Mouse (Mus musculus) B cell, adult 62 days (primary cell): Measurements from ENCODE around the gene Adamtsl5. TPM values are rescaled to one million over a fixed set of nuclear protein-coding genes. Genes with fewer than 3 reads are reported as not detected.

ENCODE experiments used
- total RNA-seq: library from RNA; stranded (reverse); gene quantifications from 4 replicates; pipeline ENCODE4 v1.2.4, GENCODE M21; 2023

The Adamtsl5 gene
- not detected in 4 replicates for total RNA-seq

DNA sequence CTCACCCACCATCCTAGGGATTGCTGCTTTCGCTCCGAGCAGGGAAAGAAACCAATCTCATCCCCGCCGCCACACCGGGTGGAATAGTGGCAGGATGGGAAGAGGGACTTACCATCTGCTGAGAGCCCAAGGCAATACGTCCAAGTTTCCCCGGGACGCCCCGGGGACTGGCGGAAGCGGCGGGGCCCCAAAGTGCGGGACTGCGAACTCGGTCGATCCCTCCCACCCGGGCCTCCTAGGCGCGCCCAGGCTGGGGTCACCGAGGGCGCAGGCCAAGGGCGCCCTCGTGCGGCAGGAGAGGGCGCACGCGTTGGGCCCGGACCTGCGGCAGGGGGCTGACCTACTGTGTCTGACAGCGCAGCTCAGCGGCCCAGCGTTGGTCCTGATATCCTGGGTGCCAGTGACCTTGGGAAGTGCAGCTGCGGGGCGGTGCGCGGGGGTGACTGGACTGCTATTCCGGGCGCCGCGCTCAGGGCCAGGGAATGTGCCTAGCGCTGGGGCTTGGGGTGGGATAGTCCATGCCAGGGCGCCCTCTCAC, at the start of gene Adamtsl5:
Adamtsl5 (minus strand) TSS at position 169 of the 538 bp plus-strand sequence.

GRCm38 (mm10) chr10:80387522-80387959, 39.3 kb upstream of the Adamtsl5 start, which contains the start of gene Mex3d:
Mex3d (minus strand) TSS chr10:80387659.

DNA sequence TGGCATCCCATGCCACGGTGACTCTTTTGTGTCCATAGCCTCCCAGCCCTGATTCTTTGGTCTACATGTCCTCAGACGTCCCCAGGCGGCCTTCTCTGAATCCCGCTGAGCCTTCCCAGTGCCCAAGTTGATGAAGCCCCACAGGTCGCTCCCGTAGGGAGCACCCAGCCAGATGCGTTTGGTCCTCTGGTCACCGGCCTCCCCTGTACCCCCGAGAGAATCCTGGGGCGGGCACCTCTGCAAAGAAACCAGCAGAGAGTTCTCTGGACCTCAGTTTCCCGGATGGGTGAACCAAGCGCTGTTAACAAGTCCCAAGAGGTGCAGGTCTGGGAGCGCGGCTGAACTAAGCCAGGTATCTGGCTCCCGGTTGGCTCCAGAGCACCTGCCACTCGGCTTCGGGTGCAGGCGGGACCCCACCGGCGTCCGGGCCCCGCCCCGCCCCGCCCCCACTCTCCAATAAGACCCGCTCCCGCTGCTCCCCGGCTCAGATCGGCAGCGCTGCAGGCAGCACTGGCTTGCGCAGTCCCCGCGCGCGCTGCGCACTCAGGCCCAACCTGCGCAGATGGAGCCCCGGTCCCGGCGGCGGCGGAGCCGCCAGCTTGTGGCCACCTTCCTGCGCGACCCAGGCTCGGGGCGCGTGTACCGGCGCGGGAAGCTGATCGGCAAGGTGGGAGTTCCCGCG, 7.9 kb upstream of the Adamtsl5 start, which contains the start of gene Plk5:
Plk5 (plus strand) TSS at position 459 of the 682 bp plus-strand sequence.

DNA sequence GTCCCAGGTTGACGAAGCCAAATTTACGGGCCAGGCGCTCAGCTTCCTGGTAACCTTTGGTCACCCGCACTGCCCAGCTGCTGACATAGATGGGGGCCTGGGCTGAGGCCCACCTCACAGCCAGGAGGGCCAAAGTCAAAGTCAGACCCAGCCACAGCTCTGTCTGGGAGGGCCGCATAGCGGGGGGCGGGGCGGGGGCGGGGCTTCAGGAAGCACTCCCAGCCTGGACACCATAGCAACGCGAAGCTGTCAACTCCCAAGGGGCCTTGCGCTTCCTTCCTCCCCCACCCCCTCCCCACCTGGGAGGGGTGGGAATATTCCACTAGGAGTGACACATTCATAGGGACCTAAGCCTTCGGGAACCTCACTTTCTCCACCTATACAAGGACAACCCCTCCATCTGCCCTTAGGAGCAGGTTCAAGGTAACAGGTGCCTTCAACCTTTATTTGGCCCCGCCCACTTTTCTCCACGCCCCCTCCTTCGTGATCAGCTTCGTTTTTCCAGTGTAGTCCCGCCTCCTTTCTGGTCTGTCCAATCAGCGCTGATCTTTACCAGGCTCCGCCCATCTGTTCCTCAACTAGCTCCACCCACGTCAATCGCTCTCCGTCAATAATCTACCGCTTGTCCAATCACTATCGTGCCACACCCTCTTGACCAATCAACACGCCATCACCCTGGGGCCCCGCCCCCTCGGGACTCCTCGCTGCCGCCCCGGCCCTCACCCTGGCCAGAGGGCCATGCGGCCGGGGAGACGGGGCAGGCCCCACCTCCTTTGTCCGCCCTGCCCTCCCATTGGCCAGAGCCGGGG, 18.7 kb downstream of the Adamtsl5 start, which contains the start of the genes Pcsk4 and Reep6:
Pcsk4 (minus strand) TSS at position 226 of the 809 bp plus-strand sequence.
Reep6 (plus strand) TSS at position 681 of the 809 bp plus-strand sequence.

GRCm38 (mm10) chr10:80320340-80320760, 27.9 kb downstream of the Adamtsl5 start, which contains the start of gene 2310011J03Rik:
2310011J03Rik (minus strand) TSS chr10:80320537.

DNA sequence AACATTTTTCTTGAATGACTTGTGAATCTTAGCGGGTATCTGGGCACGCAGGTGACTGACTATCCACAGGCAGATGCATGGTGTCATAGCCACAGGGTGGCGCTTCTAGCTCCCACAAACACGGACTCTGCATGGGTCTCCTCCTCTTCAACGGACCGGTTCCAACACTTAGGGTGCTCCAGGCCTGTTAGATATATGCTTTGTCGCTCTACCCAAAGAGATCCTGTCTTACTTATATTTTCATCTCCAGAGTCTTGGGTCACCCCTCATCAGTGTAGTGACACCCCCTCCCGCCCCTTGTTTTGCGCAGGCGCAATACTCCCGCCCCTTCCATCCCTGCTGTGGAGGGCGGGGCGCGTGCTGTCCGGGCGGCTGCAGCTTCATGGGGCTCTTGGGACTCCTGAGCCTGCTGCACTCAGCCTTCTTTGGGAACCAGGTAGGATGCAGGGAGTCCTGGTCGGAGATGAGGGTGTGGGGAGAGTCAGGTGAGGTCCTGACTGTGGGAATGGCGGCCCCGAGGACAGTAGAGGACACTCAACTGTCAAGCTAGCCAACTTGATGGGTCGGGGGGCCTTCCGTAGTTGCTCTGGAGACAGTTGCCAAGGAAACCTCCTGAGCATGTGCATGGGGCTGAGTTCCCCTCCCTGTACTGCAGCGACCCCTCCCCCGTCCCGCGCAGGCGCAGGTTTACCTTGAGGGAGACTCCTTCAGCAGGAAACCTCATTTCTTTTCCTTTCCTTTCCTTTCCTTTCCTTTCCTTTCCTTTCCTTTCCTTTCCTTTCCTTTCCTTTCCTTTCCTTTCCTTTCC, 52.4 kb downstream of the Adamtsl5 start, which contains the start of gene Apc2:
Apc2 (plus strand) TSS at position 360 of the 808 bp plus-strand sequence.

GRCm38 (mm10) chr10:80292251-80293146, 55.7 kb downstream of the Adamtsl5 start, which contains the start of gene Rps15:
Rps15 (plus strand) TSS chr10:80292453.

Other genes with a start within 250 kb of the Adamtsl5 start
- gene Sbno2, start 242.8 kb downstream of the Adamtsl5 start, total RNA-seq = 116 to 127 TPM (median 121 TPM) in 4 replicates
- 170 to 186 TPM (median 178 TPM) in 4 replicates for gene Stk11, start 232.6 kb downstream of the Adamtsl5 start, total RNA-seq
- gene Atp5d, start 209.8 kb downstream of the Adamtsl5 start, total RNA-seq = 168 to 193 TPM (median 182 TPM) in 4 replicates
- 7.3 to 8.8 TPM (median 7.8 TPM) in 4 replicates for gene Cbarp, start 207.6 kb downstream of the Adamtsl5 start, total RNA-seq
- gene Midn, start 200.1 kb downstream of the Adamtsl5 start, total RNA-seq = 142 to 170 TPM (median 154 TPM) in 4 replicates
- 214 to 244 TPM (median 231 TPM) in 4 replicates for gene Cirbp, start 182.4 kb downstream of the Adamtsl5 start, total RNA-seq
- gene 1600002K03Rik, start 175.5 kb downstream of the Adamtsl5 start, total RNA-seq = 12.6 to 18.2 TPM (median 14.1 TPM) in 4 replicates
- not detected in 4 replicates for gene Efna2, start 168.9 kb downstream of the Adamtsl5 start, total RNA-seq
- 55.6 to 64.3 TPM (median 56.8 TPM) in 4 replicates for gene Mum1, start 122.0 kb downstream of the Adamtsl5 start, total RNA-seq
- gene Ndufs7, start 99.3 kb downstream of the Adamtsl5 start, total RNA-seq = 80.4 to 105 TPM (median 90.1 TPM) in 4 replicates
- gene Gamt, start 87.4 kb downstream of the Adamtsl5 start, total RNA-seq = 1.7 to 2.7 TPM (median 2.4 TPM) in 4 replicates
- gene Dazap1, start 86.9 kb downstream of the Adamtsl5 start, total RNA-seq = 143 to 153 TPM (median 147 TPM) in 4 replicates
- 2,767 to 2,923 TPM (median 2,836 TPM) in 4 replicates for gene Rps15, start 56.0 kb downstream of the Adamtsl5 start, total RNA-seq
- 0.16 to 0.32 TPM (median 0.26 TPM) in 4 replicates for gene Apc2, start 52.4 kb downstream of the Adamtsl5 start, total RNA-seq
- gene 2310011J03Rik, start 27.9 kb downstream of the Adamtsl5 start, total RNA-seq = 19.7 to 26.5 TPM (median 23.9 TPM) in 4 replicates
- gene Pcsk4, start 18.9 kb downstream of the Adamtsl5 start, total RNA-seq = 0.52 to 1.6 TPM (median 1.2 TPM) in 4 replicates
- 0.48 TPM in 1 of 4 replicates, not detected in the others for gene Reep6, start 18.5 kb downstream of the Adamtsl5 start, total RNA-seq
- gene Plk5, start 8.0 kb upstream of the Adamtsl5 start, total RNA-seq = not detected in 4 replicates
- gene Mex3d, start 39.2 kb upstream of the Adamtsl5 start, total RNA-seq = 6.8 to 10.3 TPM (median 7.9 TPM) in 4 replicates
- gene Mbd3, start 51.1 kb upstream of the Adamtsl5 start, total RNA-seq = 92.0 to 97.5 TPM (median 95.4 TPM) in 4 replicates
- 62.3 to 65.7 TPM (median 62.6 TPM) in 4 replicates for gene Uqcr11, start 58.4 kb upstream of the Adamtsl5 start, total RNA-seq
- 183 to 210 TPM (median 200 TPM) in 4 replicates for gene Tcf3, start 85.2 kb upstream of the Adamtsl5 start, total RNA-seq
- gene Onecut3, start 146.4 kb upstream of the Adamtsl5 start, total RNA-seq = not detected in 4 replicates
- gene Atp8b3, start 190.7 kb upstream of the Adamtsl5 start, total RNA-seq = not detected in 4 replicates
- gene Rexo1, start 213.1 kb upstream of the Adamtsl5 start, total RNA-seq = 113 to 136 TPM (median 123 TPM) in 4 replicates
- gene Klf16, start 228.9 kb upstream of the Adamtsl5 start, total RNA-seq = 30.3 to 34.0 TPM (median 31.5 TPM) in 4 replicates
- gene Abhd17a, start 241.9 kb upstream of the Adamtsl5 start, total RNA-seq = 89.6 to 111 TPM (median 99.5 TPM) in 4 replicates